12 mouse cellular contexts compared by ENCODE assay signal in genomic region chr2:17732210-17732609, GRCm38 (mm10). TPM values are rescaled to one million over a fixed set of nuclear protein-coding genes. Genes with fewer than 3 reads are reported as not detected.
A peak's percentile ranks its signal among the peaks of the same experiment; 100 is the strongest.
DNase-seq lines count a peak whose midpoint lies in the region; ATAC-seq and TF ChIP-seq lines count a peak whose summit lies in the region.
"Had no signal": no experiment of that assay in that cellular context is flagged by ENCODE, and none has a peak within 500 bp of the region (broad histone marks: within the 10 kb centered on the region; RNA-seq: fewer than 3 reads in every experiment).

No protein-coding gene starts in this region.

- intact Hi-C loops in heart, postnatal 36 days (cut with DNase I) = no loop called here

- WGBS in heart, embryonic 11.5 days (ENCODE audit: insufficient replicate concordance) = 30% methylated on average over 7 of the region's 7 CpGs
- WGBS in lung, postnatal 0 days = 42% methylated on average over 7 of the region's 7 CpGs
- 42% methylated on average over 7 of the region's 7 CpGs for WGBS in limb, embryonic 13.5 days
- 61% methylated on average over 7 of the region's 7 CpGs for WGBS in stomach, embryonic 16.5 days

- H3K36me3 ChIP-seq in heart, embryonic 11.5 days (ENCODE audit: control insufficient read depth, insufficient read depth, low read length) = no peaks in the 10 kb centered on the region
- H3K36me3 ChIP-seq in lung, postnatal 0 days (ENCODE audit: insufficient read depth, low read length) = no peaks in the 10 kb centered on the region
- H3K36me3 ChIP-seq in limb, embryonic 13.5 days = no peaks in the 10 kb centered on the region
- H3K36me3 ChIP-seq in stomach, embryonic 16.5 days (ENCODE audit: control insufficient read depth, insufficient read depth, low read length) = no peaks in the 10 kb centered on the region
- H3K36me3 ChIP-seq: heart, embryonic 10.5 days had no signal

- ATAC-seq in heart, embryonic 11.5 days (replicated peaks; ENCODE audit: insufficient number of reproducible peaks, low FRiP score, low TSS enrichment) = no peak
- ATAC-seq in lung, postnatal 0 days = no peak
- ATAC-seq in limb, embryonic 13.5 days (ENCODE audit: low FRiP score, low read depth) = no peak
- no peak for ATAC-seq in stomach, embryonic 16.5 days (ENCODE audit: insufficient read depth, low FRiP score)
- ATAC-seq in erythroid progenitor cell, adult 5-6 weeks (replicated peaks; ENCODE audit: low FRiP score, poor library complexity, severe bottlenecking) = no peak
- ATAC-seq: Patski had no signal

- no peak overlapping the region for H3K4me3 ChIP-seq in heart, embryonic 11.5 days (ENCODE audit: low read depth, low read length)
- H3K4me3 ChIP-seq in lung, postnatal 0 days (ENCODE audit: low read depth, low read length) = 0 out of 2 replicates have a peak overlapping the region, but pooled peaks have one; percentile 64
- H3K4me3 ChIP-seq in limb, embryonic 13.5 days = no peak overlapping the region
- no peak overlapping the region for H3K4me3 ChIP-seq in stomach, embryonic 16.5 days (replicated peaks; ENCODE audit: low read length)

- H3K9ac ChIP-seq in heart, embryonic 11.5 days (ENCODE audit: low read depth, low read length) = no peak overlapping the region
- no peak overlapping the region for H3K9ac ChIP-seq in lung, postnatal 0 days (replicated peaks; ENCODE audit: low read depth)
- H3K9ac ChIP-seq in limb, embryonic 13.5 days = no peak overlapping the region
- H3K9ac ChIP-seq in stomach, embryonic 16.5 days (ENCODE audit: low read length) = no peak overlapping the region

- H3K27ac ChIP-seq in heart, embryonic 11.5 days (ENCODE audit: low read depth, low read length) = no peak overlapping the region
- H3K27ac ChIP-seq in lung, postnatal 0 days (ENCODE audit: low read length) = peak overlapping the region; percentile 86
- no peak overlapping the region for H3K27ac ChIP-seq in limb, embryonic 13.5 days
- H3K27ac ChIP-seq in stomach, embryonic 16.5 days (ENCODE audit: low read length) = no peak overlapping the region
- H3K27ac ChIP-seq: kidney, postnatal 0 days had no signal

- DNase-seq in heart, postnatal 36 days = no peak
- peak; percentile 32 for DNase-seq in lung, postnatal 0 days (ENCODE audit: low spot score)
- DNase-seq in lung, adult 18-20 months = no peak
- no peak for DNase-seq in liver
- DNase-seq: B cell, adult 2 months had no signal

- H3K4me1 ChIP-seq in heart, embryonic 11.5 days (ENCODE audit: control insufficient read depth, insufficient read depth, low read length) = no peaks in the 10 kb centered on the region; the same call in 1 of the 2 replicates
- H3K4me1 ChIP-seq in lung, postnatal 0 days (ENCODE audit: insufficient read depth, low read depth, low read length) = no peaks in the 10 kb centered on the region
- H3K4me1 ChIP-seq in limb, embryonic 13.5 days = peaks cover 20% of the 10 kb centered on the region
- peaks cover 6% of the 10 kb centered on the region; the same call in 1 of the 2 replicates for H3K4me1 ChIP-seq in stomach, embryonic 16.5 days (ENCODE audit: control insufficient read depth, insufficient read depth, low read length)

- H3K27me3 ChIP-seq in heart, embryonic 11.5 days (ENCODE audit: control insufficient read depth, insufficient read depth, low read length) = peaks cover 20% of the 10 kb centered on the region
- 0 out of 2 replicates have a peak, but pooled peaks cover 4% of the 10 kb centered on the region for H3K27me3 ChIP-seq in lung, postnatal 0 days (replicated peaks; ENCODE audit: insufficient read depth, low read length)
- H3K27me3 ChIP-seq in limb, embryonic 13.5 days = peaks cover 51% of the 10 kb centered on the region
- peaks cover 9% of the 10 kb centered on the region for H3K27me3 ChIP-seq in stomach, embryonic 16.5 days (ENCODE audit: control insufficient read depth, insufficient read depth, low read length)

- H3K4me2 ChIP-seq in heart, embryonic 11.5 days = peak overlapping the region; percentile 97; the same call in 1 of the 2 replicates
- 0 out of 2 replicates have a peak overlapping the region, but pooled peaks have one; percentile 92 for H3K4me2 ChIP-seq in lung, postnatal 0 days (replicated peaks; ENCODE audit: low read depth, low read length)
- peak overlapping the region; percentile 99 for H3K4me2 ChIP-seq in limb, embryonic 13.5 days (replicated peaks)
- peak overlapping the region; percentile 97; the same call in 1 of the 2 replicates for H3K4me2 ChIP-seq in stomach, embryonic 16.5 days (ENCODE audit: low read depth, low read length)

- no peaks in the 10 kb centered on the region for H3K9me3 ChIP-seq in heart, embryonic 11.5 days (replicated peaks; ENCODE audit: control insufficient read depth, low read length)
- no peaks in the 10 kb centered on the region for H3K9me3 ChIP-seq in lung, postnatal 0 days (ENCODE audit: low read length)
- no peaks in the 10 kb centered on the region for H3K9me3 ChIP-seq in limb, embryonic 13.5 days
- H3K9me3 ChIP-seq in stomach, embryonic 16.5 days (replicated peaks; ENCODE audit: control insufficient read depth, low read length) = no peaks in the 10 kb centered on the region
- H3K9me3 ChIP-seq: heart, embryonic 10.5 days had no signal

- TF ChIP-seq CTCF in lung, postnatal 0 days (IDR thresholded peaks at IDR 0.05) = no peak

- no peak for TF ChIP-seq EP300 in lung, postnatal 0 days (IDR thresholded peaks at IDR 0.05)

RNA-seq across cellular contexts. Expression of gene Nebl, which starts 0.9 kb away (rescaled TPM):
- polyA plus RNA-seq in heart, embryonic 11.5 days (2014; fragmentation: Nextera tagmentation; extraction: Ambion mirVana) = 403 and 457 TPM in 2 replicates
- 100 to 1,000 TPM; 359 to 378 TPM for total RNA-seq in heart, postnatal 36 days (2021)
- 41.0 and 44.6 TPM in 2 replicates for polyA plus RNA-seq in lung, postnatal 0 days (2015; fragmentation: Nextera tagmentation; extraction: Ambion mirVana)
- polyA plus RNA-seq in limb, embryonic 13.5 days (2015; fragmentation: Nextera tagmentation; extraction: Ambion mirVana) = 16.9 and 20.8 TPM in 2 replicates
- 9.1 and 11.0 TPM in 2 replicates for polyA plus RNA-seq in stomach, embryonic 16.5 days (2015; fragmentation: Nextera tagmentation; extraction: Ambion mirVana)
- total RNA-seq in erythroid progenitor cell, adult 5-6 weeks (2015; ENCODE audit: low replicate concordance) = not detected in 2 replicates
- not detected in 2 replicates for total RNA-seq in erythroid progenitor cell, adult 5-6 weeks (2017; ENCODE audit: low replicate concordance)
